Mouse (Mus musculus): ENCODE results near the gene Pgls. TPM values are rescaled to one million over a fixed set of nuclear protein-coding genes. Genes with fewer than 3 reads are reported as not detected.
A peak's percentile ranks its signal among the peaks of the same experiment; 100 is the strongest.

Gene Pgls
- polyA plus RNA-seq, 1 experiment, result 140 TPM

DNA sequence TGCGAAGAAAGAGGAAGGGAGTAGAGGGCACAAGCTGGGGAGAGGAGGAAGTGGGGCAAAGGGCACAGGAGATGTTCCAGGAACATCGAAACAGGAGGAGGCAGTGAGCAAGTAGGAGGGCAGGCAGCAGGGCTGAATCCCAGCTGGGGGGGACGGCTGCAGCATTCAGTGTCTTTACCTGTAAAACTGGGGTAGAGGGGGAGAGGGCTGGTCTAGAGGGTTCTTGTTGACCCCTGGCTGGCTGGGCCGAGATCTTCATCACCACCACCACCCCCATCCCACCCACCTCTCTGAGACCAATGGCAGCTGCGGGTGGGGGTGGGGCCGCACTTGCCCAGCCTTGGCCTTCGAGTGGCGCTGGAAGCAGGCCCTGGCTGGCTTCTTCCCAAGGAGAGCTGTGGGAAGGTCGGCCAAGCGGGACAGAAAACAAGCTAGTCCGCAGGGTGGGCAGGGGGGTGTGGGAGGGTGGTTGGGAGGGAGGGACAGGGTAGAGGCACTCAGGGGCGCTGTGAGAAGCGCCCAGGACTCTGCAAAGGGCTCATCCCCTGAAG lies 23.5 kb upstream of the Pgls start, which contains the start of gene Slc27a1:
Gene Slc27a1 (plus strand): TSS at position 496 of the 551 bp plus-strand sequence.
- 30% methylated on average over 13 of the region's 13 CpGs for WGBS
- peak; percentile 75 for DNase-seq

GRCm38 (mm10) chr8:71568941-71569340 lies 23.0 kb upstream of the Pgls start:
- DNase-seq, result no peak
- no peak overlapping the region for H3K4me3 ChIP-seq (replicated peaks; ENCODE audit: extremely low read depth, low read depth, low read length)
- 48% methylated on average over 6 of the region's 6 CpGs for WGBS
- peaks cover 9% of the 10 kb centered on the region for H3K4me1 ChIP-seq (ENCODE audit: control insufficient read depth, insufficient read depth, low read length)
- no peak for TF ChIP-seq POLR2A (IDR thresholded peaks at IDR 0.05; ENCODE audit: borderline replicate concordance, extremely low read depth, low read depth, low read length)
- TF ChIP-seq CTCF (IDR thresholded peaks at IDR 0.05; ENCODE audit: insufficient read depth, low read length), result no peak

More for the DNA sequence above, 23.5 kb upstream of the Pgls start, which contains the start of gene Slc27a1:
- Histone ChIP-seq H3K4me3 (replicated peaks; ENCODE audit: extremely low read depth, low read depth, low read length) (peak within 1 kb of the TSS; percentile 89), H3K4me1 (ENCODE audit: control insufficient read depth, insufficient read depth, low read length) (peaks cover 9% of the 10 kb centered on the region)
- TF ChIP-seq POLR2A (IDR thresholded peaks at IDR 0.05; ENCODE audit: borderline replicate concordance, extremely low read depth, low read depth, low read length) (no peak), CTCF (IDR thresholded peaks at IDR 0.05; ENCODE audit: insufficient read depth, low read length) (no peak)

GRCm38 (mm10) chr8:71569366-71570290 lies 22.3 kb upstream of the Pgls start:
- peaks cover 9% of the 10 kb centered on the region for H3K4me1 ChIP-seq (ENCODE audit: control insufficient read depth, insufficient read depth, low read length)
- 5% methylated on average over 51 of the region's 51 CpGs for WGBS
- DNase-seq, result peak; percentile 93
- peak overlapping the region; percentile 89 for H3K4me3 ChIP-seq (replicated peaks; ENCODE audit: extremely low read depth, low read depth, low read length)
- no peak for TF ChIP-seq CTCF (IDR thresholded peaks at IDR 0.05; ENCODE audit: insufficient read depth, low read length)
- TF ChIP-seq POLR2A (IDR thresholded peaks at IDR 0.05; ENCODE audit: borderline replicate concordance, extremely low read depth, low read depth, low read length), result peak; percentile 59; the same call in 1 of the 2 replicates

GRCm38 (mm10) chr8:71570291-71570954 lies 21.6 kb upstream of the Pgls start:
- no peak for DNase-seq
- TF ChIP-seq CTCF (IDR thresholded peaks at IDR 0.05; ENCODE audit: insufficient read depth, low read length) (no peak), POLR2A (IDR thresholded peaks at IDR 0.05; ENCODE audit: borderline replicate concordance, extremely low read depth, low read depth, low read length) (peak; percentile 47; the same call in 1 of the 2 replicates)
- WGBS, result under 1% methylated on average over 41 of the region's 41 CpGs
- peaks cover 9% of the 10 kb centered on the region for H3K4me1 ChIP-seq (ENCODE audit: control insufficient read depth, insufficient read depth, low read length)
- H3K4me3 ChIP-seq (replicated peaks; ENCODE audit: extremely low read depth, low read depth, low read length), result peak overlapping the region; percentile 89

DNA sequence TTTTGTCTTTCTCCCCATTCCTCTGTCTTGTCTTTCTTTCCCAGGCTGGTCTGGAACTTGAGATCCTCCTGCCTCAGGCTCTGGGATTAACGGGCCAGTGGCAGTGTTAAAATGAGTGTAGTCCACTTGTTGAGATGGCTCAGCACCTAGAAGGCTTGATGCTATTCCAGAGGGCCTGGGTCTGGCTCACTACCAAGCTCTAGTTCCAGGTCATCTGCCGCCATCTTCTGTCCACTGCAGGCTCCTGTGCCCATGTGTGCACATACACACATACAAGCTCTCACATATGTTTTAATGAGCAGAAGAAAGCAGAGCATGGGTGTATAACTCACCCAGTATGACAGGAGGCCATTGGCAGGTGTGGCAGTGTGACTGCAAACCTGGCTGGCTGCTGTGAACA lies 19.9 kb upstream of the Pgls start:
- Histone ChIP-seq H3K4me3 (replicated peaks; ENCODE audit: extremely low read depth, low read depth, low read length) (no peak overlapping the region), H3K4me1 (ENCODE audit: control insufficient read depth, insufficient read depth, low read length) (peaks cover 9% of the 10 kb centered on the region)
- TF ChIP-seq CTCF (IDR thresholded peaks at IDR 0.05; ENCODE audit: insufficient read depth, low read length), result no peak
- no peak for TF ChIP-seq POLR2A (IDR thresholded peaks at IDR 0.05; ENCODE audit: borderline replicate concordance, extremely low read depth, low read depth, low read length)
- WGBS, result 82% methylated on average over 2 of the region's 2 CpGs
- DNase-seq, result no peak

- WGBS, result 53% methylated on average over 9 of the region's 9 CpGs
- DNase-seq, result no peak
Observed at GRCm38 (mm10) chr8:71572847-71573633, 18.9 kb upstream of the Pgls start.

DNA sequence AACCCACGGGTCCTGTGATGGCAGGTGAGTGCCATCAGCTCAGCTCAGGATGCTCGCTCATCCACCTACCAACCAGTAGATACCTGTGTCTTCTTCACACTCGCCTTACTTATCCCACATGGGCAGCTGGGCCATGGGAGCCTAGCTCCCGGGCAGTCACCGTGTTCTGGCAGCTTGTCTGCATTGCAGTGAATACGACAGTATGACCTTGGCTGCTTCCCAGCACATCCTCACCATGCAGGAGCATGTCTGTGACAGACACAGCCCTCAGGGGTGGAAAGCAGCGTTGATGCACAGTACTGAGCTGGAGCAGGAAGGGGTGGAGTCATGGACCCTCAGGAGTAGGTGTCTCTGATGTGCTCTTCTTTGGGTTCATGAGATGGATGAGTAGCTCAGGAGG lies 17.6 kb upstream of the Pgls start:
- no peak overlapping the region for H3K4me3 ChIP-seq (replicated peaks; ENCODE audit: extremely low read depth, low read depth, low read length)
- WGBS, result 65% methylated on average over 7 of the region's 7 CpGs
- H3K4me1 ChIP-seq (ENCODE audit: control insufficient read depth, insufficient read depth, low read length), result peaks cover 4% of the 10 kb centered on the region; the same call in 1 of the 2 replicates
- DNase-seq, result no peak
- TF ChIP-seq POLR2A (IDR thresholded peaks at IDR 0.05; ENCODE audit: borderline replicate concordance, extremely low read depth, low read depth, low read length) (no peak), CTCF (IDR thresholded peaks at IDR 0.05; ENCODE audit: insufficient read depth, low read length) (no peak)

More at GRCm38 (mm10) chr8:71572847-71573633, 18.9 kb upstream of the Pgls start:
- H3K4me3 ChIP-seq (replicated peaks; ENCODE audit: extremely low read depth, low read depth, low read length), result no peak overlapping the region
- TF ChIP-seq CTCF (IDR thresholded peaks at IDR 0.05; ENCODE audit: insufficient read depth, low read length), result no peak
- no peak for TF ChIP-seq POLR2A (IDR thresholded peaks at IDR 0.05; ENCODE audit: borderline replicate concordance, extremely low read depth, low read depth, low read length)
- peaks cover 9% of the 10 kb centered on the region for H3K4me1 ChIP-seq (ENCODE audit: control insufficient read depth, insufficient read depth, low read length)

GRCm38 (mm10) chr8:71575020-71575419 lies 17.0 kb upstream of the Pgls start:
- 52% methylated on average over 1 of the region's 1 CpGs for WGBS
- Histone ChIP-seq H3K4me1 (ENCODE audit: control insufficient read depth, insufficient read depth, low read length) (peaks cover 4% of the 10 kb centered on the region; the same call in 1 of the 2 replicates), H3K4me3 (replicated peaks; ENCODE audit: extremely low read depth, low read depth, low read length) (no peak overlapping the region)
- DNase-seq, result no peak
- TF ChIP-seq CTCF (IDR thresholded peaks at IDR 0.05; ENCODE audit: insufficient read depth, low read length) (no peak), POLR2A (IDR thresholded peaks at IDR 0.05; ENCODE audit: borderline replicate concordance, extremely low read depth, low read depth, low read length) (no peak)

Data from lung, adult 2 months (tissue).